ENCODE assay signal across 8 mouse cellular contexts in the genomic region with DNA sequence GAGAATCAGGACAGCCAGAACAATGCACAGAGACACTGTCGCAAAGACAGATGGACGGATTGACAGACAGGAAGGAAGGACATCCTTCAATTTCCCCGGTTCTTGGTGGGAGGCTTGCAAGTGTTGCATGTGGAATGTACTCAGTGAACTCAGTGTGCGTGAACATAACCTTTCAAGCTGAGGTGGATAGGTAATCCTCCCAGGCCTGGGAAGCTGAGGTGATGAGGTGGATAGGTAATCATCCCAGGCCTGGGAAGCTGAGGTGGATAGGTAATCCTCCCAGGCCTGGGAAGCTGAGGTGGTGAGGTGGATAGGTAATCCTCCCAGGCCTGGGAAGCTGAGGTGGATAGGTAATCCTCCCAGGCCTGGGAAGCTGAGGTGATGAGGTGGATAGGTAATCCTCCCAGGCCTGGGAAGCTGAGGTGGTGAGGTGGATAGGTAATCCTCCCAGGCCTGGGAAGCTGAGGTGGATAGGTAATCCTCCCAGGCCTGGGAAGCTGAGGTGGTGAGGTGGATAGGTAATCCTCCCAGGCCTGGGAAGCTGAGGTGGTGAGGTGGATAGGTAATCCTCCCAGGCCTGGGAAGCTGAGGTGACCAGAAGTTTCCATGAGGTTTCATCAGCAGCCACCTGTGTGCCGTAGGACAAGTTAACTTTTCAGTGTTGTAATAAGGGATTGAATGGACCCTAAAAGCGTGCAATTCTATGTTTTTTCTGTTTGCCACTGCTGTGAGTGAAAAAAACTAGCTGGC.
DNase-seq lines count a peak whose midpoint lies in the region; ATAC-seq and TF ChIP-seq lines count a peak whose summit lies in the region.
"Not testable (repeated sequence)": the region's sequence is repeated elsewhere in the genome, so short reads cannot be mapped to it uniquely, and the experiment has no call there.

No protein-coding gene starts in this region.

- H3K9ac ChIP-seq in embryonic facial prominence, embryonic 13.5 days, result peak overlapping the region; percentile 52; the same call in 1 of the 2 replicates
- peak overlapping the region; percentile 61 for H3K9ac ChIP-seq in heart, embryonic 16.5 days (ENCODE audit: low read length)
- H3K9ac ChIP-seq in liver, embryonic 11.5 days (ENCODE audit: low read depth, low read length), result not testable (repeated sequence)

- not testable (repeated sequence) for H3K4me3 ChIP-seq in embryonic facial prominence, embryonic 13.5 days; heart, embryonic 10.5 days; heart, embryonic 16.5 days (ENCODE audit: low read length); layer of hippocampus, adult 2 months; liver, embryonic 11.5 days (ENCODE audit: low read depth, low read length)

- not testable (repeated sequence) for H3K27me3 ChIP-seq in embryonic facial prominence, embryonic 13.5 days; heart, embryonic 10.5 days (ENCODE audit: insufficient read depth, poor library complexity, severe bottlenecking); heart, embryonic 16.5 days (ENCODE audit: control insufficient read depth, insufficient read depth, low read length); liver, embryonic 11.5 days (replicated peaks; ENCODE audit: control insufficient read depth, insufficient read depth, low read length)

- H3K27ac ChIP-seq in embryonic facial prominence, embryonic 13.5 days, result peak overlapping the region; percentile 60
- H3K27ac ChIP-seq in heart, embryonic 10.5 days, result peak overlapping the region; percentile 80
- peak overlapping the region; percentile 87 for H3K27ac ChIP-seq in heart, embryonic 16.5 days (ENCODE audit: low read length)
- H3K27ac ChIP-seq in layer of hippocampus, adult 2 months, result 0 out of 2 replicates have a peak overlapping the region, but pooled peaks have one; percentile 39
- H3K27ac ChIP-seq in liver, embryonic 11.5 days (ENCODE audit: low read depth, low read length), result peak overlapping the region; percentile 10; the same call in 1 of the 2 replicates

- 67% methylated on average over 6 of the region's 6 CpGs for WGBS in embryonic facial prominence, embryonic 13.5 days
- WGBS in heart, embryonic 10.5 days, result 62% methylated on average over 6 of the region's 6 CpGs
- WGBS in heart, embryonic 16.5 days, result 71% methylated on average over 6 of the region's 6 CpGs
- WGBS in liver, embryonic 11.5 days, result 71% methylated on average over 6 of the region's 6 CpGs

- H3K9me3 ChIP-seq in embryonic facial prominence, embryonic 13.5 days; heart, embryonic 10.5 days; heart, embryonic 16.5 days (replicated peaks; ENCODE audit: control insufficient read depth, low read length); liver, embryonic 11.5 days (ENCODE audit: control insufficient read depth, low read length): not testable (repeated sequence)

- not testable (repeated sequence) for TF ChIP-seq CTCF in layer of hippocampus, adult 2 months (conservative IDR thresholded peaks at IDR 0.05)

- peaks cover 41% of the 10 kb centered on the region for H3K4me1 ChIP-seq in embryonic facial prominence, embryonic 13.5 days
- peaks cover 85% of the 10 kb centered on the region for H3K4me1 ChIP-seq in heart, embryonic 10.5 days
- H3K4me1 ChIP-seq in heart, embryonic 16.5 days (ENCODE audit: control insufficient read depth, insufficient read depth, low read length), result peaks cover 73% of the 10 kb centered on the region
- H3K4me1 ChIP-seq in liver, embryonic 11.5 days (replicated peaks; ENCODE audit: control insufficient read depth, insufficient read depth, low read length), result peaks cover 43% of the 10 kb centered on the region

- not testable (repeated sequence) for ATAC-seq in embryonic facial prominence, embryonic 13.5 days (ENCODE audit: insufficient number of reproducible peaks, insufficient read depth, low FRiP score, low TSS enrichment, low read depth); heart, embryonic 16.5 days (replicated peaks; ENCODE audit: extremely low read depth, insufficient read depth, low FRiP score); liver, embryonic 11.5 days (replicated peaks; ENCODE audit: low FRiP score)

- peak overlapping the region; percentile 38 for H3K4me2 ChIP-seq in embryonic facial prominence, embryonic 13.5 days
- H3K4me2 ChIP-seq in heart, embryonic 16.5 days (ENCODE audit: low read depth, low read length), result 0 out of 2 replicates have a peak overlapping the region, but pooled peaks have one; percentile 5
- not testable (repeated sequence) for H3K4me2 ChIP-seq in liver, embryonic 11.5 days

- not testable (repeated sequence) for H3K36me3 ChIP-seq in embryonic facial prominence, embryonic 13.5 days; heart, embryonic 10.5 days; heart, embryonic 16.5 days (ENCODE audit: control insufficient read depth, insufficient read depth); liver, embryonic 11.5 days (ENCODE audit: control insufficient read depth, insufficient read depth, low read length)

- DNase-seq in ES-CJ7 (ENCODE audit: low read depth, low spot score), result peak; percentile 27
- DNase-seq in heart, embryonic 10.5 days (ENCODE audit: low spot score); layer of hippocampus, adult 2 months (ENCODE audit: low spot score in 2 of 2); liver, embryonic 11.5 days (ENCODE audit: low spot score): not testable (repeated sequence)
- peak; percentile 65 for DNase-seq in kidney, adult 11 months
- peak; percentile 54 for DNase-seq in retina, postnatal 1 day

Comparison
In these comparisons a context has a peak if more than half of its experiments do, and no peak if none do; other contexts are left out.
1. H3K27ac ChIP-seq: peak in every context shown above with its lines; median percentile 87 in heart, embryonic 16.5 days; 80 in heart, embryonic 10.5 days; 60 in embryonic facial prominence, embryonic 13.5 days; 39 in layer of hippocampus, adult 2 months; 10 in liver, embryonic 11.5 days.